Mouse (Mus musculus) ES-Bruce4 (cell line): Measurements from ENCODE around the gene Sgms1.

Experiments used
- CTCF ChIP-seq: IDR thresholded peaks from one replicate; pipeline ENCODE4 v1.8.1; 2011; ENCODE audit warnings: low read depth, low read length
- POLR2A ChIP-seq: IDR thresholded peaks from one replicate; pipeline ENCODE4 v1.8.1; 2011; ENCODE audit warnings: low read length; ENCODE audit not compliant: insufficient read depth

DNA sequence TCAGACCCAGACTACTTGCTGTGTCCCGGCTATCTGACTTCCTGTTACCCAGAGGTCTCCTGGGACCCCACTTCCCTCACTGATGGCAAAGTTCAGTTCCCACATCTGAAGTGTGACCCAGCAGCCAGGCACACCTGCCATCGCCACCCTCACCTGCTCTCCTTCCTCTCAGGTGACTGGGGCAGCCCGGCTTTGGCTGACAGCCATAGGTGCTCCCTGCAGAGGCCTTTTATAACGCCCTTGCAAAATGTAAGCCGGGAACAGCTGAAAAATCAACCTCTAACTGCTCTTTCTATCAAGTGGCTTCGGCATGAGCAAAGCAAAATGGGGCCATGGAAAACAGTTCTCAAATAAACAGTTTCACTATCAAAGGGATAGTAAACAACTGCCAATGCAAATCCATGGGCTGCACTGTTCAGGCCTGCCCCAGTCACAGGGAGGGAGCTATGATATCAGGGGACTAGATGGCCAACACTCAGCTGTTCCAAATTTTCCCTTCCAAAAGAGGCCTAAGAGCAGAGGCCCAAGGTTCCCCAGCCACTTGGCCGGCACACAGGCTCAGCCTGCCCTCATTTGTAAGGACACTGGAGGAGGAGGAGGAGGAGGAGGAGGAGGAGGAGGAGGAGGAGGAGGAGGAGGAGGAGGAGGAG lies 12.5 kb downstream of the Sgms1 start:
- no peak for TF ChIP-seq POLR2A
- TF ChIP-seq CTCF, result no peak
